Mouse (Mus musculus): ENCODE results near the gene Trim2. TPM values are rescaled to one million over a fixed set of nuclear protein-coding genes. Genes with fewer than 3 reads are reported as not detected.
A peak's percentile ranks its signal among the peaks of the same experiment; 100 is the strongest.

The Trim2 gene
- polyA plus RNA-seq, 1 experiment from 2014 or later = 137 TPM

DNA sequence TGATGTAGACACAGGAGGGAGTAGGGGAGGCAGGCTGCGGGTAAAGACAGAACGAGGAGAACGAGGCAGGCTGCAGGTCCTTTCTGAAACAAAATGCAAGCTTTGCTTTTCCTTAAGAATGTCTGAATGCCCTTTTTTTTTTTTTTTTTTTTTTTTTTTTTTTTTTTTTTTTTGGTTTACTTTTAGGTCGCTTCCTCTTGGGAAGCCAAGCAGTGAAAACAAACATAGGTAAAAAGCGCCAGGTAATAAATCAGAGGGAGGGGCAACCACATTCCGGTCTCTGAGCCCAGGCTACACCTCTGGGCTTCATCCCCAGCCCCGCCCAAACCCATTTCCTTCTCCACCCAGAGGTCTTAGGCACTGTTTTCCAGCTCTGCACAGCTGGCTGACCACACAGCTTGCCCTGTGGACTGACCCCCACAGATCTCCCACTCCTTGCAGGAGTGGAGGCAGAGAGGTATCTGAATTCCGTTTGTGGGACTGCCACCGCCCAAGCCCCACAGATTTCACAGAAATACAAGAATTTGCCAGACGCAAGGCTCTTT lies 117.0 kb downstream of the Trim2 start:
- Histone ChIP-seq H3K4me3 (no peak overlapping the region), H3K4me2 (no peak overlapping the region), H3K4me1 (replicated peaks) (peaks cover 19% of the 10 kb centered on the region), H3K36me3 (peaks cover 54% of the 10 kb centered on the region), H3K9me3 (no peaks in the 10 kb centered on the region), H3K27ac (no peak overlapping the region), H3K9ac (no peak overlapping the region), H3K27me3 (no peaks in the 10 kb centered on the region)
- ATAC-seq (ENCODE audit: low FRiP score) = no peak
- WGBS = 64% methylated on average over 10 of the region's 10 CpGs

DNA sequence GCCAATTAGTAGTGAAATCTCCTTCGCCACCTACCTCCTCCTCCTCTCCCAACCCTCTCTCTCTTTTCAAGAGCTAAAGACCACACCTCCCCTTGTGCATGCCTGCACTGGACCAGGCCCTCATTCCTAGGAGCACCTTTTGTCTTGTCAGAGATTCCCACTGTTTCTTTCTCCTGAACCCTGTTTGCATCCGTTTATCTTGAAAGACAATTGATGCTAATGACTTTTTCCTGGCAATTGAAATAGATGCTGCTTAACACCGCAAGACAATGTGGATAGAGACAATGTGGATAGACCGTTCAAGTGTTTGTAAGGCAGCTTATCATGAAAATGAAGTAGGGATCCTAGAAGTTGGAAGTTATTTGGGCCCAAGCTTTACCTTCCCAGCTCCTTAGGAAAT lies 125.0 kb downstream of the Trim2 start:
- H3K27ac ChIP-seq = peak overlapping the region; percentile 23; the same call in 1 of the 2 replicates
- no peak overlapping the region for H3K4me3 ChIP-seq
- ATAC-seq (ENCODE audit: low FRiP score) = no peak
- peaks cover 22% of the 10 kb centered on the region for H3K4me1 ChIP-seq (replicated peaks)
- 21% methylated on average over 4 of the region's 4 CpGs for WGBS
- no peaks in the 10 kb centered on the region for H3K27me3 ChIP-seq
- no peak overlapping the region for H3K4me2 ChIP-seq
- H3K36me3 ChIP-seq = peaks cover 16% of the 10 kb centered on the region
- H3K9ac ChIP-seq = no peak overlapping the region
- H3K9me3 ChIP-seq = no peaks in the 10 kb centered on the region

DNA sequence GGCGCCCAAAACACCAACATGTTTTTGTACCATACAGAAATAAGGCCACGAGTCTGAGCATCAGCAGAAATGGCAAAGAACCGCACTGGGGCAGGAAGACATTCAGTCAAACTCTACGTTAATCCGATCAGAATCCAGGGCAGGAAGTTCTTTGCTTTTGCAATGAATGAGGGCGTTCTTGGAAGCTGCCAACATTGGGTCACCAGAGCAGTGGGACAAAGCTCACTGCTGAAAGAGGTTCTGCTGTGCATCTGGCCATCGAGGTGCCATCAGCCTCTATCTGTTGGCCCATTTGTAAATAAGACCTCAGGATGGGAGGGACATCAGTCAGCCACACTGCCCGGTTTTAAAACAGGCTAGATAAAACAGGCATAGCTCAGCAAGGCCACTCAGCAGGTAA lies 125.6 kb downstream of the Trim2 start:
- no peaks in the 10 kb centered on the region for H3K9me3 ChIP-seq
- 38% methylated on average over 8 of the region's 8 CpGs for WGBS
- H3K4me1 ChIP-seq (replicated peaks) = peaks cover 22% of the 10 kb centered on the region
- no peak overlapping the region for H3K4me2 ChIP-seq
- peaks cover 18% of the 10 kb centered on the region for H3K36me3 ChIP-seq
- H3K9ac ChIP-seq = 0 out of 2 replicates have a peak overlapping the region, but pooled peaks have one; percentile 29
- no peak overlapping the region for H3K4me3 ChIP-seq
- H3K27ac ChIP-seq = no peak overlapping the region
- ATAC-seq (ENCODE audit: low FRiP score) = no peak
- no peaks in the 10 kb centered on the region for H3K27me3 ChIP-seq

DNA sequence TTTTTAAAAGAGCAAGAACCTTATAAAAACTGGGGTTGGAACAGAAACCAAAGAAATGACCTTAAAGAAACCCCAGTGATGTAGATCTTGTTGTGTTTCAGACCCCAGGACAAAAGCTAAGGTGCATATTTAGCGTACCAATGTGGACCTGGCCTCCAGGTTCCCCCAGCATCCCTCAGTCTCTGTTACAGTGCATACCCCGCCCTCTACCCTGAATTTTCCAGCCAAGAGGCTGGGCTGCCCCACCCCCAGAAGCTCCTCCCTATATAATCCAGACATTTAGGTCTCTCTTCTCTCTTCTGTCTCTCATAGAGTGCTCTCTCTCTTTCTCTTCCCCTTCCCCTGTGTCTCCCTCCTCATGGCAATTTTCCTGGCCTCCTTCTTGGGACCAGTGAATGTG lies 126.4 kb downstream of the Trim2 start:
- no peak for ATAC-seq (ENCODE audit: low FRiP score)
- no peak overlapping the region for H3K4me2 ChIP-seq
- peaks cover 18% of the 10 kb centered on the region for H3K36me3 ChIP-seq
- no peaks in the 10 kb centered on the region for H3K9me3 ChIP-seq
- H3K27me3 ChIP-seq = no peaks in the 10 kb centered on the region
- no peak overlapping the region for H3K4me3 ChIP-seq
- 83% methylated on average over 2 of the region's 2 CpGs for WGBS
- H3K9ac ChIP-seq = no peak overlapping the region
- peaks cover 22% of the 10 kb centered on the region for H3K4me1 ChIP-seq (replicated peaks)
- H3K27ac ChIP-seq = no peak overlapping the region

DNA sequence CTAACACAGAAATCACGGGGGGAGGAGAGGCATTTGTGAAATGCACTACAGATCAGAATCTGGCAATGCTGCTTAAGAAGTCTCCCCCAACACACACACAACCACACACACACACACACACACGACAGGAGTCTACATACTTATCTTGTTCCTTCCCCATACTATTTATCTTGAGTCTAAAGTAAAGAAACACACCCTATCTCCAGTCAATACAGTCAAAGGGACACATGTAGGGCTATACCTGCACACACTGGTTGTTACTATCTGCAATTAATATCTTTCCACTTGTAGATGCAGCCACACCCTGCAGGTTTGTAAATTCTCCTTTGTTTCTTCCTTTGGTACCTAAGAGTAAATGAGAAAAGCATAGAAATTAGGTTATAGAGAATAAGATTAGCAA lies 128.8 kb downstream of the Trim2 start:
- 91% methylated on average over 2 of the region's 2 CpGs for WGBS
- Histone ChIP-seq H3K4me1 (replicated peaks) (peaks cover 22% of the 10 kb centered on the region), H3K9me3 (no peaks in the 10 kb centered on the region), H3K36me3 (peaks cover 26% of the 10 kb centered on the region), H3K4me3 (no peak overlapping the region), H3K9ac (no peak overlapping the region), H3K27me3 (no peaks in the 10 kb centered on the region), H3K4me2 (no peak overlapping the region), H3K27ac (no peak overlapping the region)
- ATAC-seq (ENCODE audit: low FRiP score) = no peak

DNA sequence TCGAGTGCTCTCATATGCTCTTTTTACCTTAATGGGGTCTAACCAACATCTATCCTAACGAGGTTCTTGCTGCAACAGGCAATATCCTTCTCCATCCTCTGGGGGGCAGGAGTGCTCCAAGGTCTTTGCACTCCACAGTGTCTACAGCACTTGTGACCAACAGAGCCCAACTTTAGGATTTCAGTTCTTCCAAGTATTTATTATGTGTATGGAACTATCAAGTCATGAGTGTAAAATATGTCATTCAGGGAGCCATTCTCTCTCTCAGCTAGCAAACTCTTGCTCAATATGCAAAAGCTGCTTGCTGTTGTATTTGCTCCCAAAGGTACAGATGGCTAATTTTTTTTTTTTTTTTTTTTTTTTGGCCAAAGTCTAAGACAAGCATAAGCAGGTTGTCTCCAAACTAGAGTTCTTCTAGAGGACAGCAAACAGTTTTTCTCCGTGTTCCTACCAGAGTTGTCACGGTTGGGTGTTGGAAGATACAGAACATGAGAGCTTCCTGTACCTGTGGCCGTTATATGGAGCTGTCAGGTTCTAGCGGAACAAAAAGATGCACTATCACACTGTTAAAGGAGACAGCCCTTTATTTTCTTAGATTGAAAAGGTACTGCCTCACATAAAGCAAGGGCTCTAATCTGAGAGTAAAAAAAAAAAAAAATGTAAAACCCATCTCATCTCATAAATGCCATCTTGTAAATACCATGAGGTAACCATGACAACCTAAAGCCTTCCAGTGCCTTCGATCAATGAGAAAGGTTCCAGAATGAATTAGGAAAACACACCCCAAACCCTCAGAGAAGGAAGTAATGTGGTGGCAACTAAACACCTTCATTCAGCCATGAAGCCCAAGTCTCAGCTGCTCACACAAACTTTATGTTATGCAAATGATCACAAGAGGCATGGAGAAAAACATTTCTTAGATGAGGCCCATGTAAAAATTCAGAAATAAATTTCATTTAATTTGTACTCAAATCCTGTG lies 131.1 kb downstream of the Trim2 start:
- peaks cover 47% of the 10 kb centered on the region for H3K36me3 ChIP-seq
- no peak overlapping the region for H3K4me2 ChIP-seq
- no peaks in the 10 kb centered on the region for H3K9me3 ChIP-seq
- no peaks in the 10 kb centered on the region for H3K27me3 ChIP-seq
- no peak overlapping the region for H3K9ac ChIP-seq
- peaks cover 13% of the 10 kb centered on the region for H3K4me1 ChIP-seq (replicated peaks)
- no peak overlapping the region for H3K27ac ChIP-seq
- H3K4me3 ChIP-seq = no peak overlapping the region
- ATAC-seq (ENCODE audit: low FRiP score) = peak; percentile 68
- 45% methylated on average over 7 of the region's 7 CpGs for WGBS

DNA sequence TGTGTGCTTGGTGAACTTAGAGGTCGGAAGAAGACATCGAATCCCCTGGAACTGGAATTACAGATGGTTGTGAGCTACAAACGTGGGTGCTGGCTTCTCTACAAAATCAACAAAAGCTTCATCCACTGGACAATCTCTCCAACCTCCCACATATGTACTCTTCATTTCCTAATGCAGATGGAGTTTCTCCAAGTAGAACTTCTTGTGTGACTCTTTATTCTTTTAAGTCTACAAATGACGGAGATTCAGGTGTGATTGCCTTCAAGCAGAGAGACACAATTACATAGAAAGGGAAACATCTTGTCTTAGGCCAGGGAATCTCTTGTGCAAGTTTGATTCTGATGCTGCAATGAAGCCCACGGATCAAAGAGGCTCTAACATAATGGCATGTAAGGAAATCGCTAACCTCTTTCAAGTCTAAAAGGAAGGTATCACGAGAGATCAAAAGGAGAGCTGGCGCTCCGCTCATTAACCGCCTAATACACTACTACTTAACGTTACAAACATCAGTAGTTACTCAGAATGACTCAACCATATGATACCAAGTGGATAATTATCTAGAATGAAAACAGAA lies 133.0 kb downstream of the Trim2 start, which contains the start of gene Gm6525:
Gene Gm6525 (plus strand): TSS at position 524 of the 574 bp plus-strand sequence.
- no peak for ATAC-seq (ENCODE audit: low FRiP score)
- 86% methylated on average over 11 of the region's 11 CpGs for WGBS

DNA sequence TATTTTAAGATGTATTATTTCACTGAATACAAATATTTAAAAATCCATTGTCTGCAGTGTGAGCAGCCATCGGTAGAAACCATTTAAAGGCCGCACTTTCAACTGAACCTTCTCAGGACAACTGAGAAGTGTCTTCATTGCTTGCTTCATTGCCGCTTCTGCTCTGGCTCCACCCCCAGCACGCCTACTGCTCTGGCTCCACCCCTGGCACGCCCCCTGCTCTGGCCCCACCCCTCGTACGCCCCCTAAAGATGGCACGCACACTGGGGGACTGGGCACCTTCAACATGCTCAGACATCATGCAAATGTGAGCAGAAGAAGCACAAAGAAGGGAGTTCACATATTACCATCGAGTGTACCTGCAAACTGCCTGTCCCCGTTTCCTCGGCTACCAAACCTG lies 134.3 kb downstream of the Trim2 start:
- H3K27me3 ChIP-seq = no peaks in the 10 kb centered on the region
- H3K27ac ChIP-seq = no peak overlapping the region
- no peaks in the 10 kb centered on the region for H3K9me3 ChIP-seq
- no peak overlapping the region for H3K9ac ChIP-seq
- H3K4me1 ChIP-seq (replicated peaks) = 0 out of 2 replicates have a peak, but pooled peaks cover 5% of the 10 kb centered on the region
- no peak overlapping the region for H3K4me3 ChIP-seq
- no peak overlapping the region for H3K4me2 ChIP-seq
- peaks cover 61% of the 10 kb centered on the region for H3K36me3 ChIP-seq
- 57% methylated on average over 11 of the region's 11 CpGs for WGBS
- ATAC-seq (ENCODE audit: low FRiP score) = 0 out of 2 replicates have a peak, but pooled peaks have one; percentile 41

More for the DNA sequence above, 133.0 kb downstream of the Trim2 start, which contains the start of gene Gm6525:
- H3K4me2 ChIP-seq = no peak within 1 kb of the TSS
- H3K4me3 ChIP-seq = no peak within 1 kb of the TSS
- H3K27ac ChIP-seq = no peak within 1 kb of the TSS
- no peaks in the 10 kb centered on the region for H3K9me3 ChIP-seq
- H3K9ac ChIP-seq = no peak within 1 kb of the TSS
- no peaks in the 10 kb centered on the region for H3K27me3 ChIP-seq
- H3K36me3 ChIP-seq = peaks cover 62% of the 10 kb centered on the region
- H3K4me1 ChIP-seq (replicated peaks) = 0 out of 2 replicates have a peak, but pooled peaks cover 5% of the 10 kb centered on the region

DNA sequence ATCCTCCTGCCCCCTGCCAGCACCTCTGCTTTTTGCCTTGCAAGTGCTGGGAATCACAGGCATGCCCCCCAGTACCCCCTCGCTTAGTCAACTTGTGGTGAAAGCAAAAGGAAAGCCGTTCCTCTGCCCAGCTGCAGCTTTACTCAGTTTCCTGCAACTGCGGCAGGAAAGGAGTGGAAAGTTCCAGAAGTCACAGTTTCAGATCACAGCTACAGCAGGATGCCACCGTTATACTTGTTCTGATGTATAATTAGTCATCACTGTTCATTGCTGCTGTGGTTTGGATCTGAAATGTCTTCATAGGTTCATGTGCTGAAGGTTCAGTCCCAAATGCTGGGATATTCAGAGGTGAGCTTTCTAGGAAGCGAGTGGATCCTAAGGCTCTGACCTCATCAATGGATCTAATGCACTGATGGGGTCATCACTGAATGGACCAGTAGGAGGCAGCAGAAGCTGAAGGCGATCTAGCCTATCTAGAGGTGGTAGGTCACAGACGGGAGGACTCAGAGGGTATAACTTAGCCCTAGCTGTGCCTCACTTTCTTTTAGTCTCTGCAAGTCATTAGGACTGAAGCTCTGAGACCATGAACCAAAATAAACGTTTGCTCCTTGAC lies 137.2 kb downstream of the Trim2 start:
- ATAC-seq (ENCODE audit: low FRiP score) = no peak
- Histone ChIP-seq H3K9ac (no peak overlapping the region), H3K4me2 (no peak overlapping the region), H3K4me3 (no peak overlapping the region), H3K36me3 (peaks cover 76% of the 10 kb centered on the region), H3K27me3 (no peaks in the 10 kb centered on the region), H3K4me1 (replicated peaks) (0 out of 2 replicates have a peak, but pooled peaks cover 5% of the 10 kb centered on the region), H3K9me3 (no peaks in the 10 kb centered on the region), H3K27ac (no peak overlapping the region)
- WGBS = 77% methylated on average over 8 of the region's 8 CpGs

DNA sequence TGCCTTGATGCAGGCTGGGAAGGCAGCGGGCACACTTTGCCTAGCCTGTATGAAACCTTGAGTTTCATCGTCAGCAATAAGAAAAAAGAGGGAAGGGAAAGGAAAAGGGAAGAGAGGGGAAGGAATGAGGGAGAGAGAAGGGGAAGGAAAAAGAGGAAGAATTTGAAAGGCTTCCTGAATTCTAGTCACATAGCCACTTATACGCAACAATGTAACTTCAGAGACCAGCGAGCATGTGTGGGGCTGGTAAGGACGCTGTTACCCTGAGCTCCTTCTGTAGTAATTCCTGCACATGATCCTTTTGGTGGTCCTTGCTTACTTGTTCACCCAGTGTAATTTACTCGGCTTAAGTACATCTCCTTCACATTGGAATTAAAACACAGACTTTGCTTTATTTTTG lies 137.7 kb downstream of the Trim2 start:
- WGBS = 89% methylated on average over 6 of the region's 6 CpGs
- Histone ChIP-seq H3K4me3 (no peak overlapping the region), H3K9me3 (no peaks in the 10 kb centered on the region), H3K4me2 (no peak overlapping the region), H3K27ac (no peak overlapping the region), H3K9ac (no peak overlapping the region), H3K4me1 (replicated peaks) (0 out of 2 replicates have a peak, but pooled peaks cover 5% of the 10 kb centered on the region), H3K27me3 (no peaks in the 10 kb centered on the region), H3K36me3 (peaks cover 80% of the 10 kb centered on the region)
- ATAC-seq (ENCODE audit: low FRiP score) = no peak

DNA sequence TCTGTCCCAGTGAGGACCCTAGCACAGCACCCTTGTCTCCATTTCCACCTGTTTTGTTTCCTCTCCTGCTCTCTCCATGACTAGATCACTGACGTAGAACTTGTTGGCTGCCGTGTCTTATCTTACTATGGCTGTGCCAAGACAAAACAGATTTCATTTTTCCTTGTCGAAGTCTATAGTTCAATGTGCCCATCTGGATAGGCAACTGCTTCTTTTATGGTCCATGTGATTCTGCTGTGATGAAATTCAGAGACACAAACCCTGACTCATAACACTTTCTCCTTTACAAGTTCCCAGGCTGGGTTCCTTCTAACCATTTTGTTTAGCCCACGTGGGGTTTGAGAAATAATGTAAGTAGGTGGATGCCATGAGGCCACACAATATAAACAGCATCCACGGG lies 140.6 kb downstream of the Trim2 start:
- peaks cover 69% of the 10 kb centered on the region for H3K36me3 ChIP-seq
- H3K4me3 ChIP-seq = no peak overlapping the region
- no peaks in the 10 kb centered on the region for H3K27me3 ChIP-seq
- no peaks in the 10 kb centered on the region for H3K4me1 ChIP-seq (replicated peaks)
- WGBS = 94% methylated on average over 5 of the region's 5 CpGs
- no peak overlapping the region for H3K27ac ChIP-seq
- no peaks in the 10 kb centered on the region for H3K9me3 ChIP-seq
- no peak overlapping the region for H3K4me2 ChIP-seq
- H3K9ac ChIP-seq = no peak overlapping the region
- no peak for ATAC-seq (ENCODE audit: low FRiP score)

DNA sequence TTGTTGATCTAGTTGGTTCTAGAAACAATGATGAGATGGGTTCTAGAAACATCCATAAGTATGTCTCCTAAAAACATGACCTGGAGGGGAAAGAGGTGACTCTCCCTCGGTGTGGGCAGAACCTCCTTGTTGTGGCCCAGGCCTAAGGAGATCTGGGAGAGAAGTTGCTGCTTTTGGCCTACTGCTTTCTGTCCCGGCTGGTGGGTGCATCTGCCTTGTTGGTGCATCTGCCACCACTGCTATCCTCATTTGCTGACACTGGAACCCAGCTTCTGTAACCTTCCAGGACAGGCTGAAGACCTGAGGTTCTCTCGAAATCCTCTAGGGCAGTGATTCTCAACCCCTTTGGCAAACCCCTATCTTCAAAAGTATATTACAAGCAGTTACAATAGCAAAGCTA lies 141.3 kb downstream of the Trim2 start:
- Histone ChIP-seq H3K36me3 (peaks cover 67% of the 10 kb centered on the region), H3K4me1 (replicated peaks) (no peaks in the 10 kb centered on the region), H3K27me3 (no peaks in the 10 kb centered on the region), H3K4me2 (no peak overlapping the region), H3K27ac (no peak overlapping the region), H3K9ac (no peak overlapping the region), H3K4me3 (no peak overlapping the region), H3K9me3 (no peaks in the 10 kb centered on the region)
- ATAC-seq (ENCODE audit: low FRiP score) = no peak
- 98% methylated on average over 3 of the region's 3 CpGs for WGBS

Measured in hindbrain, embryonic 13.5 days (tissue).